In the genomic region with DNA sequence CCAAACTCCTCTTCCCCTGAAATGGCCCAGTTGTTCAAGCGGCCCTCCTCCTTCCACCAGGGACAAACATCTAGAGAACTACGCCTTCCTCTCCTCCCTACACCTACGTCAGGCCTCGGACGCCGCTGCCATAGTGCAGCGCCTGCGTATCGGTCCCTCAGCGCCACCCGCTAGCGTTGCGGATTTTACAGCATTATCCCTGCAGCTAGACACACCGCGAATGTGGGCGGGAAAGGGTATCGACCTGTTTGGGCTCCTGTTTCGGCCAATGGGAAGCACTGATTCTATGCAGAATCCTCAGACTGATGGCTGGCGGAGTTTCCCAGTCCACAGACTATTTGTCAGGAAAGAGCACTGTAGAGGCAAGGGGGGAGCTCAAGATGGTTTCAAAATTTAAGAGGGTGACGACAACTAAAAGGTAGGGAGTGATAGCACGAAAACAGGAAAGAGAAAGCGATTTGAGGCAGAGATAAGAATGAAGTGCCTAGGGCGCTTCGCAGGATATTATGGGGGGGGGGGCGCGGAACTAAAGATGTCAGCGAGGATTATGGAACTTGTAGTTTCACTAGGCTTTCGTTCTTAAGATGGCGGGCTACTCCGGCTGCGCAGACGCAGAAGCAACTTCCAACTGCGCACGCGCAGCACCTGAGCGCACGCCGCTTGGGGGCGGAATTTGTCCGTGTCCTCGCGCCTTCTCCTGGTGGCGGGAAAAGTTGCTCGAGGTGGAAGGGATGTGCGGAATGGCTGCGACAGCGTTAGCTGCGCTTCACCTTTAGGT, we compare ENCODE assay signal across 8 mouse cellular contexts. TPM values are rescaled to one million over a fixed set of nuclear protein-coding genes. Genes with fewer than 3 reads are reported as not detected.
DNase-seq lines count a peak whose midpoint lies in the region; ATAC-seq and TF ChIP-seq lines count a peak whose summit lies in the region.

TSS of gene Mepce (minus strand) at position 505 of the 778 bp plus-strand sequence.
TSS of gene Zcwpw1 (plus strand) at position 648 of the 778 bp plus-strand sequence.

- peak; percentile 65 for ATAC-seq in heart, embryonic 12.5 days (ENCODE audit: insufficient number of reproducible peaks, low FRiP score)
- ATAC-seq in kidney, postnatal 0 days (replicated peaks; ENCODE audit: low FRiP score, low read depth), result peak; percentile 63
- peak; percentile 74 for ATAC-seq in liver, embryonic 11.5 days (replicated peaks; ENCODE audit: low FRiP score)
- peak; percentile 47; the same call in 1 of the 2 replicates for ATAC-seq in stomach, embryonic 14.5 days (ENCODE audit: insufficient number of reproducible peaks, insufficient read depth, low FRiP score, low read depth)

- H3K79me3 ChIP-seq in C2C12 (ENCODE audit: low read depth), result peaks cover 31% of the 10 kb centered on the region

- no peaks in the 10 kb centered on the region for H3K27me3 ChIP-seq in C2C12 (ENCODE audit: control insufficient read depth, insufficient read depth, insufficient read length)
- peaks cover 4% of the 10 kb centered on the region for H3K27me3 ChIP-seq in erythroblast, embryonic 14.5 days (ENCODE audit: control insufficient read depth)
- H3K27me3 ChIP-seq in heart, embryonic 12.5 days (replicated peaks), result peaks cover 3% of the 10 kb centered on the region
- no peaks in the 10 kb centered on the region for H3K27me3 ChIP-seq in kidney, postnatal 0 days (ENCODE audit: insufficient read depth, low read length)
- H3K27me3 ChIP-seq in liver, embryonic 11.5 days (replicated peaks; ENCODE audit: control insufficient read depth, insufficient read depth, low read length), result no peaks in the 10 kb centered on the region
- no peaks in the 10 kb centered on the region for H3K27me3 ChIP-seq in stomach, embryonic 14.5 days (ENCODE audit: control insufficient read depth, insufficient read depth, low read length)

- peaks cover 52% of the 10 kb centered on the region for H3K4me1 ChIP-seq in erythroblast, embryonic 14.5 days (ENCODE audit: control insufficient read depth)
- peaks cover 35% of the 10 kb centered on the region for H3K4me1 ChIP-seq in heart, embryonic 12.5 days (replicated peaks)
- H3K4me1 ChIP-seq in kidney, postnatal 0 days (replicated peaks; ENCODE audit: insufficient read depth, low read length), result peaks cover 27% of the 10 kb centered on the region
- peaks cover 20% of the 10 kb centered on the region for H3K4me1 ChIP-seq in liver, embryonic 11.5 days (replicated peaks; ENCODE audit: control insufficient read depth, insufficient read depth, low read length)
- peaks cover 25% of the 10 kb centered on the region for H3K4me1 ChIP-seq in stomach, embryonic 14.5 days (ENCODE audit: control insufficient read depth, insufficient read depth, low read length)

- H3K79me2 ChIP-seq in C2C12 (ENCODE audit: control insufficient read depth, insufficient read depth), result peaks cover 36% of the 10 kb centered on the region

- peak within 1 kb of the TSS; percentile 99 for H3K27ac ChIP-seq in heart, embryonic 12.5 days (ENCODE audit: poor library complexity, severe bottlenecking)
- peak within 1 kb of the TSS; percentile 96 for H3K27ac ChIP-seq in kidney, postnatal 0 days
- peak within 1 kb of the TSS; percentile 99 for H3K27ac ChIP-seq in liver, embryonic 11.5 days (ENCODE audit: low read depth, low read length)
- H3K27ac ChIP-seq in stomach, embryonic 14.5 days (ENCODE audit: low read length), result peak within 1 kb of the TSS; percentile 96

- peak; percentile 99 for DNase-seq in brain, embryonic 14.5 days (ENCODE audit: low read depth)
- DNase-seq in kidney, postnatal 0 days (ENCODE audit: low spot score), result peak; percentile 97
- DNase-seq in liver, embryonic 11.5 days (ENCODE audit: low spot score), result peak; percentile 90
- DNase-seq in naive thymus-derived CD4-positive, alpha-beta T cell, adult 2 months (ENCODE audit: low read depth), result peak; percentile 99

- TF ChIP-seq CTCF in C2C12 (IDR thresholded peaks at IDR 0.05; ENCODE audit: control insufficient read depth, insufficient read depth, insufficient read length), result peak; percentile 63
- peak; percentile 73 for TF ChIP-seq CTCF in brain, embryonic 14.5 days (IDR thresholded peaks at IDR 0.05; ENCODE audit: borderline replicate concordance, extremely low read depth, insufficient read depth, insufficient read length)
- TF ChIP-seq CTCF in kidney, postnatal 0 days (IDR thresholded peaks at IDR 0.05; ENCODE audit: low read depth), result peak; percentile 81

- TF ChIP-seq POLR2A in brain, embryonic 14.5 days (IDR thresholded peaks at IDR 0.05; ENCODE audit: borderline replicate concordance, extremely low read depth, insufficient read depth, insufficient read length, poor library complexity, severe bottlenecking), result peak; percentile 32; the same call in 1 of the 2 replicates

- peak within 1 kb of the TSS; percentile 93 for H3K4me2 ChIP-seq in heart, embryonic 12.5 days
- peak within 1 kb of the TSS; percentile 92 for H3K4me2 ChIP-seq in kidney, postnatal 0 days (ENCODE audit: low read length)
- peak within 1 kb of the TSS; percentile 98 for H3K4me2 ChIP-seq in liver, embryonic 11.5 days
- peak within 1 kb of the TSS; percentile 94 for H3K4me2 ChIP-seq in stomach, embryonic 14.5 days (replicated peaks; ENCODE audit: low read depth, low read length)

- H3K36me3 ChIP-seq in C2C12 (ENCODE audit: control insufficient read depth, insufficient read depth), result peaks cover 29% of the 10 kb centered on the region
- peaks cover 30% of the 10 kb centered on the region for H3K36me3 ChIP-seq in erythroblast, embryonic 14.5 days (ENCODE audit: control insufficient read depth)
- H3K36me3 ChIP-seq in heart, embryonic 12.5 days, result peaks cover 26% of the 10 kb centered on the region
- peaks cover 12% of the 10 kb centered on the region; the same call in 1 of the 2 replicates for H3K36me3 ChIP-seq in kidney, postnatal 0 days (ENCODE audit: insufficient read depth, low read length)
- peaks cover 12% of the 10 kb centered on the region for H3K36me3 ChIP-seq in liver, embryonic 11.5 days (ENCODE audit: control insufficient read depth, insufficient read depth, low read length)
- H3K36me3 ChIP-seq in stomach, embryonic 14.5 days (ENCODE audit: control insufficient read depth, insufficient read depth, low read length), result peaks cover 24% of the 10 kb centered on the region

- H3K9ac ChIP-seq in heart, embryonic 12.5 days, result peak within 1 kb of the TSS; percentile 97
- peak within 1 kb of the TSS; percentile 96 for H3K9ac ChIP-seq in kidney, postnatal 0 days (ENCODE audit: low read depth, low read length)
- peak within 1 kb of the TSS; percentile 97 for H3K9ac ChIP-seq in liver, embryonic 11.5 days (ENCODE audit: low read depth, low read length)
- H3K9ac ChIP-seq in stomach, embryonic 14.5 days (replicated peaks; ENCODE audit: low read depth, low read length), result peak within 1 kb of the TSS; percentile 49

- under 1% methylated on average over 48 of the region's 48 CpGs for WGBS in heart, embryonic 12.5 days
- WGBS in kidney, postnatal 0 days, result under 1% methylated on average over 48 of the region's 48 CpGs
- under 1% methylated on average over 48 of the region's 48 CpGs for WGBS in liver, embryonic 11.5 days
- under 1% methylated on average over 46 of the region's 48 CpGs for WGBS in stomach, embryonic 14.5 days

- H3K4me3 ChIP-seq in C2C12 (ENCODE audit: insufficient read depth, poor library complexity, severe bottlenecking), result peak within 1 kb of the TSS; percentile 79
- H3K4me3 ChIP-seq in erythroblast, embryonic 14.5 days (replicated peaks), result peak within 1 kb of the TSS; percentile 76
- peak within 1 kb of the TSS; percentile 80 for H3K4me3 ChIP-seq in heart, embryonic 12.5 days
- H3K4me3 ChIP-seq in kidney, postnatal 0 days (replicated peaks; ENCODE audit: low read depth, low read length), result peak within 1 kb of the TSS; percentile 86
- peak within 1 kb of the TSS; percentile 92 for H3K4me3 ChIP-seq in liver, embryonic 11.5 days (ENCODE audit: low read depth, low read length)
- peak within 1 kb of the TSS; percentile 73 for H3K4me3 ChIP-seq in stomach, embryonic 14.5 days (ENCODE audit: low read depth, low read length)

- H3K9me3 ChIP-seq in erythroblast, embryonic 14.5 days (ENCODE audit: control insufficient read depth, low read length), result peaks cover 6% of the 10 kb centered on the region
- no peaks in the 10 kb centered on the region for H3K9me3 ChIP-seq in heart, embryonic 12.5 days (replicated peaks)
- H3K9me3 ChIP-seq in kidney, postnatal 0 days (replicated peaks; ENCODE audit: low read length), result no peaks in the 10 kb centered on the region
- H3K9me3 ChIP-seq in liver, embryonic 11.5 days (ENCODE audit: control insufficient read depth, low read length), result no peaks in the 10 kb centered on the region
- no peaks in the 10 kb centered on the region for H3K9me3 ChIP-seq in stomach, embryonic 14.5 days (ENCODE audit: control insufficient read depth, low read depth, low read length)

- H3ac ChIP-seq in C2C12 (ENCODE audit: control insufficient read depth, insufficient read length, low read depth), result peak within 1 kb of the TSS; percentile 77

TF ChIP-seq in C2C12, 6 proteins besides CTCF, POLR2A, EP300 and RAD21:
- TF ChIP-seq MYOG (IDR thresholded peaks at IDR 0.05; ENCODE audit: control insufficient read depth, extremely low read depth, insufficient read length) (no peak), MAX (IDR thresholded peaks at IDR 0.05) (peak; percentile 100)
TF ChIP-seq in C2C12: peak in this region for 1.

RNA-seq across cellular contexts. Expression of gene Mepce, which starts in this region (rescaled TPM):
- polyA plus RNA-seq in C2C12 (2012; fragmentation: generic; extraction: Trizol), result 44.6 TPM
- 35.7 and 38.5 TPM in 2 replicates for polyA plus RNA-seq in brain, embryonic 14.5 days (2012; rRNA removed)
- polyA plus RNA-seq in erythroblast, embryonic 14.5 days (2012), result 17.1 and 18.2 TPM in 2 replicates
- 8.8 and 11.0 TPM in 2 replicates for polyA plus RNA-seq in heart, embryonic 12.5 days (2016; fragmentation: Nextera tagmentation; extraction: Ambion mirVana)
- polyA plus RNA-seq in kidney, postnatal 0 days (2015; fragmentation: Nextera tagmentation; extraction: Ambion mirVana), result 11.6 and 12.3 TPM in 2 replicates
- 9.3 and 11.1 TPM in 2 replicates for polyA plus RNA-seq in liver, embryonic 11.5 days (2014; fragmentation: Nextera tagmentation; extraction: Ambion mirVana)
- polyA plus RNA-seq in stomach, embryonic 14.5 days (2014; fragmentation: Nextera tagmentation; extraction: Ambion mirVana), result 13.6 and 17.6 TPM in 2 replicates

RNA-seq across cellular contexts. Expression of gene Zcwpw1, which starts in this region (rescaled TPM):
- 0.73 TPM for polyA plus RNA-seq in C2C12 (2012; fragmentation: generic; extraction: Trizol)
- 8.1 and 8.2 TPM in 2 replicates for polyA plus RNA-seq in brain, embryonic 14.5 days (2012; rRNA removed)
- 0.04 and 0.05 TPM in 2 replicates for polyA plus RNA-seq in erythroblast, embryonic 14.5 days (2012)
- polyA plus RNA-seq in heart, embryonic 12.5 days (2016; fragmentation: Nextera tagmentation; extraction: Ambion mirVana), result 10.9 and 11.4 TPM in 2 replicates
- 14.5 and 15.7 TPM in 2 replicates for polyA plus RNA-seq in kidney, postnatal 0 days (2015; fragmentation: Nextera tagmentation; extraction: Ambion mirVana)
- polyA plus RNA-seq in liver, embryonic 11.5 days (2014; fragmentation: Nextera tagmentation; extraction: Ambion mirVana), result 10.2 and 13.1 TPM in 2 replicates
- polyA plus RNA-seq in stomach, embryonic 14.5 days (2014; fragmentation: Nextera tagmentation; extraction: Ambion mirVana), result 22.3 and 23.3 TPM in 2 replicates

Comparison
In these comparisons a context has a peak if more than half of its experiments do, and no peak if none do; other contexts are left out.
1. Peak in every context shown above with its lines: DNase-seq, ATAC-seq, H3K4me3 ChIP-seq and H3K27ac ChIP-seq.